Mouse (Mus musculus) myocyte (in vitro differentiated cells): ENCODE data around the gene Cntf. TPM values are rescaled to one million over a fixed set of nuclear protein-coding genes. Genes with fewer than 3 reads are reported as not detected.

ENCODE experiments used
- H3K27me3 ChIP-seq: one replicate; pipeline ENCODE4 v1.6.1; 2011; ENCODE audit not compliant: control insufficient read depth, insufficient read depth, insufficient read length
- H3K36me3 ChIP-seq: one replicate; pipeline ENCODE4 v1.6.1; 2011; ENCODE audit not compliant: control insufficient read depth, insufficient read depth
- H3K4me2 ChIP-seq: one replicate; pipeline ENCODE4 v1.6.1; 2011; ENCODE audit warnings: low read depth, control low read depth
- H3K4me3 ChIP-seq: one replicate; pipeline ENCODE4 v1.5.1; 2011; ENCODE audit warnings: mild to moderate bottlenecking, control low read depth, moderate library complexity
- H3K79me2 ChIP-seq: one replicate; pipeline ENCODE4 v1.6.1; 2011; ENCODE audit not compliant: control insufficient read depth, insufficient read depth
- H3ac ChIP-seq: one replicate; pipeline ENCODE4 v1.6.1; 2011; ENCODE audit not compliant: control insufficient read depth, insufficient read length
- CEBPB ChIP-seq: IDR thresholded peaks from 2 replicates; pipeline ENCODE4 v1.6.1; 2011; ENCODE audit warnings: mild to moderate bottlenecking, moderate library complexity; ENCODE audit not compliant: poor library complexity, insufficient read depth, severe bottlenecking
- E2F4 ChIP-seq: IDR thresholded peaks from one replicate; pipeline ENCODE4 v1.6.1; 2011; ENCODE audit warnings: mild to moderate bottlenecking, control low read depth, moderate library complexity; ENCODE audit not compliant: insufficient read depth
- MAX ChIP-seq: IDR thresholded peaks from one replicate; pipeline ENCODE4 v1.6.1; 2011; ENCODE audit warnings: low read depth, mild to moderate bottlenecking, control low read depth
- MYOD1 ChIP-seq, 3 experiments: IDR thresholded peaks; one replicate each; pipeline ENCODE4 v1.6.1; 2011; ENCODE audit warnings: control low read depth in 2 of 3, low read depth in 2 of 3, mild to moderate bottlenecking in 2 of 3, moderate library complexity in 1 of 3; ENCODE audit not compliant: insufficient read length in 2 of 3, control insufficient read depth in 1 of 3
- MYOG ChIP-seq, 3 experiments: IDR thresholded peaks; one replicate each; pipeline ENCODE4 v1.6.1; 2011; ENCODE audit warnings: control low read depth in 2 of 3, low read depth in 2 of 3, mild to moderate bottlenecking in 2 of 3; ENCODE audit not compliant: insufficient read length in 2 of 3, control insufficient read depth in 1 of 3, insufficient read depth in 1 of 3
- POLR2A ChIP-seq: IDR thresholded peaks from one replicate; pipeline ENCODE4 v1.6.1; 2011; ENCODE audit warnings: low read depth, mild to moderate bottlenecking, control low read depth, moderate library complexity; ENCODE audit not compliant: insufficient read length
- POLR2AphosphoS2 ChIP-seq: IDR thresholded peaks from one replicate; pipeline ENCODE4 v1.6.1; 2011; ENCODE audit warnings: low read depth, control low read depth; ENCODE audit not compliant: insufficient read length
- REST ChIP-seq: IDR thresholded peaks from one replicate; pipeline ENCODE4 v1.6.1; 2011; ENCODE audit warnings: mild to moderate bottlenecking, control low read depth, moderate library complexity; ENCODE audit not compliant: insufficient read depth, insufficient read length
- SRF ChIP-seq: IDR thresholded peaks from one replicate; pipeline ENCODE4 v1.6.1; 2011; ENCODE audit warnings: low read depth; ENCODE audit not compliant: control insufficient read depth, insufficient read length
- TCF12 ChIP-seq: IDR thresholded peaks from one replicate; pipeline ENCODE4 v1.6.1; 2011; ENCODE audit warnings: mild to moderate bottlenecking, control low read depth; ENCODE audit not compliant: poor library complexity, insufficient read depth, severe bottlenecking
- TCF3 ChIP-seq: IDR thresholded peaks from one replicate; pipeline ENCODE4 v1.6.1; 2011; ENCODE audit warnings: low read depth, control low read depth; ENCODE audit not compliant: insufficient read length
- USF1 ChIP-seq: IDR thresholded peaks from one replicate; pipeline ENCODE4 v1.6.1; 2011; ENCODE audit warnings: low read depth, mild to moderate bottlenecking, control low read depth, moderate library complexity
- polyA plus RNA-seq: library from polyadenylated mRNA; unstranded; fragments of >200 nt; fragmentation: generic; extraction: Trizol; gene quantifications from one replicate; pipeline ENCODE4 v1.2.1, GENCODE M21; 2012; ENCODE audit warnings: missing spikeins

Cntf gene
- polyA plus RNA-seq, 1 experiment, result 1.0 TPM

DNA sequence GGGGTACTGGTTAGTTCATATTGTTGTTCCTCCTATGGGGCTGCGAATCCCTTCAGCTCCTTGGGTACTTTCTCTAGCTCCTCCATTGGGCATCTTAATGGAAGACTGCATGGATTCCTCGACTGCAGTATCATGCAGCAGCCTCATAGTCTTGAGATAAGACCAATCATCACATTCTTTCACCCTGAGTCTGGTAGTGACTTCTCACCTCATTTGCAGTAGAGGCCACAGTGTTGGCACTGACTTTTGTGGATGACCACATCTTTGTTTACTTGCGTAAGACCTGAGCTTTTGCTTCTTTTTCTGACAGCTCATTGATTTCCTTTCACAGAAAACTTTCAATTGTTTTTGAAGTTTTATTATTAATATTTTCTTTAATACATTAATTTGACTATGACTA, 40.3 kb upstream of the Cntf start:
- Histone ChIP-seq H3K36me3 (no peaks in the 10 kb centered on the region), H3K79me2 (no peaks in the 10 kb centered on the region), H3K27me3 (no peaks in the 10 kb centered on the region), H3ac (no peak overlapping the region), H3K4me2 (no peak overlapping the region), H3K4me3 (no peak overlapping the region)
- TF ChIP-seq MYOG (IDR thresholded peaks at IDR 0.05; ENCODE audit: control insufficient read depth in 1 of 3, insufficient read depth in 1 of 3, insufficient read length in 2 of 3, low read depth in 2 of 3), result no peak
- TF ChIP-seq TCF3, result no peak
- TF ChIP-seq MAX, result no peak
- TF ChIP-seq SRF, result no peak
- no peak for TF ChIP-seq POLR2A
- 0 out of 2 replicates have a peak, but pooled peaks have one; percentile 10 for TF ChIP-seq CEBPB

- no peak overlapping the region for H3K4me3 ChIP-seq
- no peak overlapping the region for H3ac ChIP-seq
- TF ChIP-seq MYOD1 (IDR thresholded peaks at IDR 0.05; ENCODE audit: control insufficient read depth in 1 of 3, insufficient read length in 2 of 3, low read depth in 2 of 3) (no peak), CEBPB (no peak), MAX (no peak), POLR2AphosphoS2 (no peak), SRF (no peak), REST (no peak), USF1 (no peak), POLR2A (no peak), TCF12 (no peak), MYOG (IDR thresholded peaks at IDR 0.05; ENCODE audit: control insufficient read depth in 1 of 3, insufficient read depth in 1 of 3, insufficient read length in 2 of 3, low read depth in 2 of 3) (no peak), TCF3 (no peak), E2F4 (no peak)
- no peak overlapping the region for H3K4me2 ChIP-seq
- H3K79me2 ChIP-seq, result no peaks in the 10 kb centered on the region
- H3K36me3 ChIP-seq, result no peaks in the 10 kb centered on the region
- H3K27me3 ChIP-seq, result no peaks in the 10 kb centered on the region
These were observed 38.8 kb upstream of the Cntf start for GRCm38 (mm10) chr19:12804237-12804636.

DNA sequence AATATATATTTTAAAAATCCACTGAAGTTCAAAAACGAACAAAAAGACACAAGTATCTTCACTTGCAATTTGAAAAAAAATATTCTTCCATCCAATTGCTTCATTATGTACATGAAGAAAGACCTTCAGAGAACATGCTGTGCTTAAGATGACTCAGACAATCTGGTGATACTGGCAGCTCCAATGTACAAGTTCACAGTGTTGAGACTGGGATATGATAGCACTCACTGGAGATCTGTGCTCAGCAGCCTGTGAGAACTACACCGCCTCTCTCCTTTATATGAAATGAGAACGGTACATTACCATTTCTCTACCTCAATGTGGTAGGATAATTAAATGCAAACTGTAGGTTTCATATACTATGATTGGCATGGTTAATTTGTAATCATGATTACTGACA, 37.4 kb upstream of the Cntf start:
- H3K4me2 ChIP-seq, result no peak overlapping the region

DNA sequence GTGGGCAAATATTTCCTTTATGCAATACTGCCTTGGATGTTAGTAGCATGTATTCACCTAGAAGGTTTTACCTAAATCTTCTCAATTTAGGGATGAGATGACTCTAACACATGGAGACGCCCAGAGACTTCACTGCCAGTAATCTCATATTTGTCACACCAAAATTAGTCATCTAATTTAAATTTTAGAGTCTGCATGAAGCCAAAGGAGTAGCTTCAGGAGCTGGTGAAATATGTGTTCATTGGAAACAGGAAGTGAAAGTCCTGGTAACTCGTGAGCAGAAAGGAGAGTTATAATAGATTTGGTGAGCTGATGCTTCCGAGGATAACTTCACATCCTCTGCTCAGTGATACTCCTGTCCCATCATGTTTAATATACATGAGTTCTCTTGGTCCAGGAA, 35.6 kb upstream of the Cntf start:
- H3K4me3 ChIP-seq, result no peak overlapping the region
- no peaks in the 10 kb centered on the region for H3K27me3 ChIP-seq
- H3K79me2 ChIP-seq, result no peaks in the 10 kb centered on the region
- H3ac ChIP-seq, result no peak overlapping the region
- no peak overlapping the region for H3K4me2 ChIP-seq
- H3K36me3 ChIP-seq, result no peaks in the 10 kb centered on the region
- TF ChIP-seq POLR2A (no peak), SRF (no peak), MAX (no peak), USF1 (no peak), MYOG (IDR thresholded peaks at IDR 0.05; ENCODE audit: control insufficient read depth in 1 of 3, insufficient read depth in 1 of 3, insufficient read length in 2 of 3, low read depth in 2 of 3) (no peak), E2F4 (no peak), REST (no peak), MYOD1 (IDR thresholded peaks at IDR 0.05; ENCODE audit: control insufficient read depth in 1 of 3, insufficient read length in 2 of 3, low read depth in 2 of 3) (no peak), POLR2AphosphoS2 (no peak), CEBPB (no peak), TCF3 (no peak), TCF12 (no peak)

More for the DNA sequence above, 37.4 kb upstream of the Cntf start:
- no peak overlapping the region for H3K4me3 ChIP-seq
- H3K27me3 ChIP-seq, result no peaks in the 10 kb centered on the region
- H3K79me2 ChIP-seq, result no peaks in the 10 kb centered on the region
- TF ChIP-seq POLR2A (no peak), TCF12 (no peak), POLR2AphosphoS2 (no peak), SRF (no peak), E2F4 (no peak), CEBPB (no peak), MAX (no peak), USF1 (no peak), REST (no peak), MYOD1 (IDR thresholded peaks at IDR 0.05; ENCODE audit: control insufficient read depth in 1 of 3, insufficient read length in 2 of 3, low read depth in 2 of 3) (no peak), TCF3 (no peak), MYOG (IDR thresholded peaks at IDR 0.05; ENCODE audit: control insufficient read depth in 1 of 3, insufficient read depth in 1 of 3, insufficient read length in 2 of 3, low read depth in 2 of 3) (no peak)
- H3ac ChIP-seq, result no peak overlapping the region
- H3K36me3 ChIP-seq, result no peaks in the 10 kb centered on the region

DNA sequence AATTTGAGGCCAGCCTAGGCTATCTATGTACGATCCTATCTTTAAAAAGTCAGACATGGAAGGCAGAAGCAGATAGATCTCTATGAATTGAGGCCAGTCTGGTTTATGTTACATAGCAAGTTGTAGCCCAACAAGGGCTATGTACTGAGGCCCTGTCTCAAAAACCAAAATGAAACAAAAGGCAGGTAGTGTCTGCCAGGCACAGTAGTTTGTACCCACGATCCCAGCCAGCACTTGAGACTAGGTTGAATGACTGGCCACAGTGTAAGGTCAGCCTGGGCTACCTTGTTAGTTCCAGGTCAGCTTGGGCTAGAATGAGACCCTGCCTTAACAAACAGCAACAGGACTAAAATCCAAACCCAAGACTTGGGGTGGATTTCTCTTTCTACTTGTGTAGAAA, 35.2 kb upstream of the Cntf start:
- no peak overlapping the region for H3K4me2 ChIP-seq
- no peaks in the 10 kb centered on the region for H3K36me3 ChIP-seq
- no peak for TF ChIP-seq TCF12
- TF ChIP-seq MYOD1 (IDR thresholded peaks at IDR 0.05; ENCODE audit: control insufficient read depth in 1 of 3, insufficient read length in 2 of 3, low read depth in 2 of 3), result no peak
- H3K27me3 ChIP-seq, result no peaks in the 10 kb centered on the region
- H3ac ChIP-seq, result no peak overlapping the region
- H3K79me2 ChIP-seq, result no peaks in the 10 kb centered on the region
- H3K4me3 ChIP-seq, result no peak overlapping the region
